Mouse (Mus musculus): Measurements from ENCODE around the gene Nectin2. TPM values are rescaled to one million over a fixed set of nuclear protein-coding genes. Genes with fewer than 3 reads are reported as not detected.

Nectin2 gene
- polyA plus RNA-seq, 1 experiment = 6.8 TPM

DNA sequence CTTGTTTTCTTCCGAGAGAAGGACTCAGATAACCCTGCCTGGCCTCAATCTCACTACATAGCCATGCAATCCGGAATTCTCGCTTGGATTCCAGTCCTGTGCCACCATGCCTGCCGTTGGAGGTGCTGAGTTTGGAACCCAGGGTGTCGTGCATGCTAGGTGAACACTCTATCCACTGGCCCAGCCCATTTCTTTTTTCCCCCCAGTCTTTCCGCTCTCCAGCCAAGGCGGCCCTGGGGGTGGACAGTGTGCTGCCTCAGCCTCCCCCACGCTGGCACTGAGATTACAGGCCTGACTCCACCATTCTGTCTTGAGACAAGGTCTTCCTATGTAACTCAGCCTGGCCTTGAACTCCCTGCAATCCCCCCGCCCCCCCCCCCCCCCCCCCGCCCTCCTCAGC lies 4.3 kb downstream of the Nectin2 start:
- no peak for TF ChIP-seq FLI1 (IDR thresholded peaks at IDR 0.05; ENCODE audit: low read length)
- TF ChIP-seq GATA1 (IDR thresholded peaks at IDR 0.05; ENCODE audit: borderline replicate concordance, low read length) = no peak
- peaks cover 90% of the 10 kb centered on the region for H3K27me3 ChIP-seq (replicated peaks)
- no peak overlapping the region for H3K4me3 ChIP-seq (replicated peaks)
- no peaks in the 10 kb centered on the region for H3K36me3 ChIP-seq (replicated peaks; ENCODE audit: low read length)
- peaks cover 38% of the 10 kb centered on the region for H3K4me1 ChIP-seq
- H3K9me3 ChIP-seq = no peaks in the 10 kb centered on the region

DNA sequence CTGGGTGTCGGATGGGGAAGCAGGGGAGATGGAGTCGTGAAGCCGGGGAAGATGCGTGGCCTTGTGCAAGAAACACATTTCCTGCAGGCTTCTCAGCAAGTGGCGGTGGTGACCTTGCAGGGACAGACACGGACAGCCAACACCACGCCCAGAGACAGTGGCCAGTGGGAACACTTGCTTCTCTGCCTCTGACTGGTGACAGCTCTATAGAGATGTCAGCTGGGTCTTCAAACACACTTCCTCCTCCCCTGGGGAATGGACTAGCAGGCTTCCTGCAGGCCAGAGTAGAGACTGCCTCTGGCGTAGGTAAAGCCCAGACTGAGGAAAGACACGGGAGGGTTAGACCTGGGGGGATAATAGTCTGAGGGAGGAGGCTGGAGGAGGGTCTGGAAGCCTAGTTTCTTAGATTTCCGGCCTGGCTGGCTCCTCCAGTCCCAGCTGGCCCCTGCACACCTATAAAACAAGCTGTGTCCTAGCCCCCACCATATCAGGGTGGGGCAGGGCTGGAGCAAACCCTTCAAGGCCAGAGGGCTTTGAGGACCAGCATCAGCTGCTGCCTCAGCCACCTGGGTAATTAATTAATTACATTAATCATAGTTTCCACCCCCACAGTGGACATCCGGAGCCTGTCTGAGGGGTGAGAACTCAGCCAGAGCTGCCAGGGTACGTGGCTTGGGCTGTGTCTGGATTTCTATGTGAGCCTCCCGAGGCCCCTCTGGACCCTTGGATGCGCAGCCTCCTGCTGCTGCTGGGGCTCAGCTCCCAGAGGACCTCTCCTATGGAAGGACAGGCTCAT lies 5.5 kb downstream of the Nectin2 start:
- peak overlapping the region; percentile 50 for H3K4me3 ChIP-seq (replicated peaks)
- H3K4me1 ChIP-seq = peaks cover 31% of the 10 kb centered on the region
- TF ChIP-seq FLI1 (IDR thresholded peaks at IDR 0.05; ENCODE audit: low read length) (no peak), GATA1 (IDR thresholded peaks at IDR 0.05; ENCODE audit: borderline replicate concordance, low read length) (no peak)
- no peaks in the 10 kb centered on the region for H3K36me3 ChIP-seq (replicated peaks; ENCODE audit: low read length)
- peaks cover 6% of the 10 kb centered on the region for H3K9me3 ChIP-seq
- peaks cover 93% of the 10 kb centered on the region for H3K27me3 ChIP-seq (replicated peaks)

DNA sequence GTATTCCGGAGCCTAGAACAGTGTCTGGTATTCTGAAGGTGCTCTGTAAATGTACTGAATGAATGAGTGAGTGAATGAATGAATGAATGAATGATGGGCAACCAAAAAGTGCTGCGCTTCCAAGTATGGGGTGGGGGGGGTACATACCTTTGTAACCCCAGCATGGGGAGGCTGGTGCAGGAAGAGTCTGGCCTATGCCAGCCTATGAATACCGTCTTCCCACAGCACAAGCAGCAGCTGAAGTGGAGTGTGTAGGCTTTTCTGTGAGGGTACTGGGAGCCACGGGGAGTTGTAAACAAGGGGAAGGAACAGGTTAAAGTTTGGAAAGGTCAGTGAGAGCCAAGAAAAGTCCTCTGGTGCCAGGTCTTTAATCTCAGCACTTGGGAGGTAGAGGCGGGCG lies 6.5 kb downstream of the Nectin2 start:
- Histone ChIP-seq H3K9me3 (peaks cover 16% of the 10 kb centered on the region), H3K27me3 (replicated peaks) (peaks cover 94% of the 10 kb centered on the region), H3K36me3 (replicated peaks; ENCODE audit: low read length) (no peaks in the 10 kb centered on the region), H3K4me1 (peaks cover 21% of the 10 kb centered on the region), H3K4me3 (replicated peaks) (no peak overlapping the region)
- TF ChIP-seq GATA1 (IDR thresholded peaks at IDR 0.05; ENCODE audit: borderline replicate concordance, low read length) (no peak), FLI1 (IDR thresholded peaks at IDR 0.05; ENCODE audit: low read length) (no peak)

DNA sequence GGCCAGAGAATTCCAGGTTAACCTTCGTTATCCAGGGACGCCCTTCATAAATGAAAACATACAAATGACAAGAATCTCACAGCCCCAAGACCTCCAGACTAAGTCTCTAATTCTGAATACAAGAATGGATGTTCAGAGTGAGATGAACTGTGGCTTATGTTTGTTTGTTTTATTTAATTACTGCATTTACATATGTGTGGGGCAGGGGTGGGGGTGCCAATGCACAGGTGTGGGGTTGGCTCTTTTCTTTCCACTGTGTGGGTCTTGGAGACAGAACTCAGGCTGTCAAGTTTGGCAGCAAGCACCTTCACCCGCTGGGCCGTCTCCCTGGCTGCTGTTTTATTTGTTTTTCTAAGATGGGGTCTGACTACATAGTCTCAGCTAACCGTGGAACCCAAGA lies 7.8 kb downstream of the Nectin2 start:
- no peak for TF ChIP-seq FLI1 (IDR thresholded peaks at IDR 0.05; ENCODE audit: low read length)
- no peak for TF ChIP-seq GATA1 (IDR thresholded peaks at IDR 0.05; ENCODE audit: borderline replicate concordance, low read length)
- Histone ChIP-seq H3K4me3 (replicated peaks) (no peak overlapping the region), H3K4me1 (peaks cover 19% of the 10 kb centered on the region), H3K9me3 (peaks cover 16% of the 10 kb centered on the region), H3K27me3 (replicated peaks) (peaks cover 91% of the 10 kb centered on the region), H3K36me3 (replicated peaks; ENCODE audit: low read length) (no peaks in the 10 kb centered on the region)

DNA sequence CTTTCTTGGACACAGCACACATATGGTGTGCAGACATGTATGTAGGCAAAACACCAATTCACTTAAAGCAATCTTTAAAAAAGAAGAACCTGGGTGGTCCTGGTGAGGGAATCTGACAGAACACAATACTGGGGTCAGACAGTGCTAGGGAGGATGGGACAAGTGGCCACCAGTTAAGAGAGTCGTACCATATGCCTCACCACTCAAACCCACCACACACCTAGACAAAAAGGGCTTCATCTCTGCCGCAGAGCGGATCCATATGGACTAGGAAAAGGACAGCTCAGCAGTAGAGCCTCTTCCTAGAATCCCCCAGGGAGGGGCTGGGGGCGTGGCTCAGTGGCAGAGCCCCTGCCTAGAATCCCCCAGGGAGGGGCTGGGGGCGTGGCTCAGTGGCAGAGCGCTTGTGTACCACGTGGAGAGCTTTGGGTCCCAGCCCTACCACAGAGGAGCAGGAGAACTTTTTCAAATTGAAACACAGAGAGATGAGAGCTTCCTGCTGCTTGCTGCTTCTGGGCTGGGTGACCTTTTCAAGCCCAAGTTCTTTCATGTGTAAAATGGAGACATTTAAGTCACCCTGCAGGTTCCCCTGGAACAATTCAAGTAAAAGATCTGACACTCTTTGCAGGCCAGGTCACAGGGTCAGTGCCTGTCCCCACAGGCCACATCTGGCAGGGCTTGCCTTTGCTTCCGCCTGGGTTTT lies 8.8 kb downstream of the Nectin2 start:
- Histone ChIP-seq H3K9me3 (peaks cover 16% of the 10 kb centered on the region), H3K27me3 (replicated peaks) (peaks cover 89% of the 10 kb centered on the region), H3K36me3 (replicated peaks; ENCODE audit: low read length) (no peaks in the 10 kb centered on the region), H3K4me3 (replicated peaks) (no peak overlapping the region), H3K4me1 (peaks cover 29% of the 10 kb centered on the region)
- no peak for TF ChIP-seq GATA1 (IDR thresholded peaks at IDR 0.05; ENCODE audit: borderline replicate concordance, low read length)
- TF ChIP-seq FLI1 (IDR thresholded peaks at IDR 0.05; ENCODE audit: low read length) = no peak

DNA sequence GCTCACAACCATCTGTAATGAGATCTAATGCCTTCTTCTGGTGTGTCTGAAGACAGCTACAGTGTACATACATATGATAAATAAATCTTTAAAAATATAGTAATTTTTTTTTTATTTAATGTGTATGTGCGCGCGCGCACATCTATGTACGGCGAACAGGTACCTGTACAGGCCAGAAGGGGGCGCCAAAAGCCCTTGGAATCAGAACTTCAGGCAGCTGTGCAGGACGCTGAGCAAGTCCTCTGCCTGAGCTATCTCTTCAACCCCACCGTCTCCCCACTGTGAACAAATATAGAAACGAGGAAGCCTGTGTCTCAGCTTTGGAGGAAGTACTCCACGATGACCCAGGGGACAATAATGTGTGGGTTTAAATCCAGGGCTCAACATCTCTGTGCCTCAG lies 10.0 kb downstream of the Nectin2 start:
- H3K4me1 ChIP-seq = peaks cover 34% of the 10 kb centered on the region
- no peaks in the 10 kb centered on the region for H3K36me3 ChIP-seq (replicated peaks; ENCODE audit: low read length)
- peaks cover 85% of the 10 kb centered on the region for H3K27me3 ChIP-seq (replicated peaks)
- peaks cover 16% of the 10 kb centered on the region for H3K9me3 ChIP-seq
- TF ChIP-seq FLI1 (IDR thresholded peaks at IDR 0.05; ENCODE audit: low read length) = no peak
- no peak for TF ChIP-seq GATA1 (IDR thresholded peaks at IDR 0.05; ENCODE audit: borderline replicate concordance, low read length)
- no peak overlapping the region for H3K4me3 ChIP-seq (replicated peaks)

DNA sequence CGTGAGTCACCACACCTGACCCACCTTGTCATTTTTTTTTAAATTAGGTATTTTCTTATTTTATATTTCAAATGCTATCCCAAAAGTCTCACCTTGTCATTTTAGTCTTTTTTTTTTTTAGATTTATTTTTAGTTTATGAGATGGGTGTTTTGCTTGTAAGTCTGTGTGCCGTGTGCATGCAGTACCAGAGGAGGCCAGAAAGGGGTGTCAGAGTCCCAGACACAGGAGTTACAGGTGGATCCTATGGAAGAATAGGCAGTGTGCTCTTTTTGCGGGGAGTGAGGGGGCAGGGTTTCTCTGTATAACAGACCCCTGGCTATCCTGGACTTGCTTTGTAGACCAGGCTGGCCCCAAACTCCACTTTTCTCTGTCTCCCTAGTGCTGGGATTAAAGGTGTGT lies 11.5 kb downstream of the Nectin2 start:
- Histone ChIP-seq H3K4me3 (replicated peaks) (no peak overlapping the region), H3K4me1 (peaks cover 27% of the 10 kb centered on the region)

DNA sequence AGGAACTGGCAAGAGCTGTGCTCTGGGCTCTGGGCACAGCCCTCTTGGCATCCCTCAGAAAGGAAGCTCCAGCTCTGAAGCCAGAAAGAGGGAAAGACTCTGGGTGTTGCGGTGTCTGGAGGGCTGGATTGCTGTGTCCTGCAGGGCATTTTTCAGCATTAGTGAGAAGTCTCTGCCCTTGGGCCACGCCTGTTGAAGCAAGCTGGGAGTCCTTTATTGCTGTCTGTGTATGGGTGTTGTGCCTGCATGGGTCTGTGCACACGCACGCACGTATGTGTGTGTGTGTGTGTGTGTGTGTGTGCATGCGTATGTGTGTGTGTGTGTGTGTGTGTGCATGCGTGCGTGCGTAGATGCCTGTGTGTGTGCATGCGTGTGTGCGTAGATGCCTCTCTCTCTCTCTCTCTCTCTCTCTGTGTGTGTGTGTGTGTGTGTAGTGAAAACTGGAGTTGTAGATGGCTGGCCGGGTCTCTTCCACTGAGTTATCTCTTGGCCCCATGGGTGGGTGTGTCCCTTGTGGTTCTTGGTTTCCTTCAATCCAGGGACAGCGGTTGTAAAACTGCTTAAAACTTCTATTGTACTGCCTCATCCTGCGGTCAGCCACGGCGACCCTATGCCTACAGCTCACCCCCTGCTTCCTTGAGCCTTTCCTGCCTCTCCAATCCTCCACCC lies 13.8 kb downstream of the Nectin2 start:
- H3K27me3 ChIP-seq (replicated peaks) = peaks cover 84% of the 10 kb centered on the region
- H3K4me1 ChIP-seq = peaks cover 27% of the 10 kb centered on the region
- peak overlapping the region; percentile 64 for H3K4me3 ChIP-seq (replicated peaks)
- peaks cover 16% of the 10 kb centered on the region for H3K9me3 ChIP-seq
- TF ChIP-seq FLI1 (IDR thresholded peaks at IDR 0.05; ENCODE audit: low read length) (no peak), GATA1 (IDR thresholded peaks at IDR 0.05; ENCODE audit: borderline replicate concordance, low read length) (no peak)
- no peaks in the 10 kb centered on the region for H3K36me3 ChIP-seq (replicated peaks; ENCODE audit: low read length)

More for the DNA sequence above, 11.5 kb downstream of the Nectin2 start:
- no peaks in the 10 kb centered on the region for H3K36me3 ChIP-seq (replicated peaks; ENCODE audit: low read length)
- H3K27me3 ChIP-seq (replicated peaks) = peaks cover 86% of the 10 kb centered on the region
- H3K9me3 ChIP-seq = peaks cover 16% of the 10 kb centered on the region
- no peak for TF ChIP-seq FLI1 (IDR thresholded peaks at IDR 0.05; ENCODE audit: low read length)

DNA sequence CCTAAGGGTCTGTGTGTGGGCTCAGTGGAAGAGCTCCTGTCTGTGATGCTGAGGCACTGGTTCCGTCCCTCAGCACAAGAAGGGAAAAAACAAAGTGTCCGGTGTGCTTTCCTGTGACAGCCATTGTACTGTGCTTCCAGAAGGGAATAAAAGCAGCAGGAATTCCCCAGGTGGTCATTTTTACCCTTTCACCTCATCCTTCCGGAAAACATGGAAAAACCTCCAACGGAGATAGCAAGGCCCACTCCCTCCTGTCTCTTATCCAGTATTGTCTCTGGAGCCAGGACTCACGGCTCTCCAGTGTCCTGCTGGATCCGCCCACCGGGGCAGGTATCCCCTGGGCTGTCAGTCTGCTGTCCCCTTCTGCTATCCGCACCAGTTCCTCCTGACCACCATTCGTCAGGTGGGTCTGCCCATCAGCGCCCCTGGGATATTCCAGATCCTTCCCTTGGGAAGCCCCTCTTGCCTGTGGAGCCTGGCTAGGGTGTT lies 16.1 kb downstream of the Nectin2 start:
- no peak for TF ChIP-seq GATA1 (IDR thresholded peaks at IDR 0.05; ENCODE audit: borderline replicate concordance, low read length)
- peaks cover 22% of the 10 kb centered on the region for H3K4me1 ChIP-seq
- H3K9me3 ChIP-seq = peaks cover 4% of the 10 kb centered on the region
- peaks cover 87% of the 10 kb centered on the region for H3K27me3 ChIP-seq (replicated peaks)
- H3K4me3 ChIP-seq (replicated peaks) = no peak overlapping the region
- H3K36me3 ChIP-seq (replicated peaks; ENCODE audit: low read length) = no peaks in the 10 kb centered on the region

DNA sequence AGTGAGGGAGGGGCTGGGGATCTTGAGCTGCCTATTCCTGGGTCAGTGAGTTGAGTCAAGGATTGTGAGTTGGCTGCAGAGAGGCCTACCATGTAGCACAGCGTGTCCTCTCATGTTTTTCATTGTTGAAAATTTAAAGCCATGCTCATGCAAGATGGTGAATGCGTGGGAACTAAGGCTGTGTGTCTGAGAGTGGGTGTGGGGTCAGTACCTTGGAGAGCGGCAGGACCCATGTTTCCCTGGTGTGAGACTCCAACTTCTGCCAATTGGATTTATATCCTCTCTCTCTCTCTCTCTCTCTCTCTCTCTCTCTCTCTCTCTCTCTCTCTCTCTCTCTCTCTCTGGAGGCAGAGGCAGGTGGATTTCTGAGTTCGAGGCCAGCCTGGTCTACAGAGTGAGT lies 23.7 kb downstream of the Nectin2 start:
- Histone ChIP-seq H3K36me3 (replicated peaks; ENCODE audit: low read length) (no peaks in the 10 kb centered on the region), H3K27me3 (replicated peaks) (peaks cover 92% of the 10 kb centered on the region), H3K4me3 (replicated peaks) (no peak overlapping the region), H3K9me3 (peaks cover 8% of the 10 kb centered on the region), H3K4me1 (peaks cover 8% of the 10 kb centered on the region)
- TF ChIP-seq GATA1 (IDR thresholded peaks at IDR 0.05; ENCODE audit: borderline replicate concordance, low read length) (no peak), FLI1 (IDR thresholded peaks at IDR 0.05; ENCODE audit: low read length) (no peak)
